20 mouse cellular contexts compared by ENCODE assay signal in genomic region chr17:48256575-48256974, GRCm38 (mm10). TPM values are rescaled to one million over a fixed set of nuclear protein-coding genes. Genes with fewer than 3 reads are reported as not detected.
DNase-seq lines count a peak whose midpoint lies in the region; ATAC-seq and TF ChIP-seq lines count a peak whose summit lies in the region.
"Had no signal": no experiment of that assay in that cellular context is flagged by ENCODE, and none has a peak within 500 bp of the region (broad histone marks: within the 10 kb centered on the region; RNA-seq: fewer than 3 reads in every experiment).

No protein-coding gene starts in this region.

- no peak for TF ChIP-seq CTCF in intestine, postnatal 0 days (IDR thresholded peaks at IDR 0.05; ENCODE audit: low read depth)

- H3K36me3 ChIP-seq in intestine, embryonic 16.5 days (ENCODE audit: control insufficient read depth, insufficient read depth, low read length) = no peaks in the 10 kb centered on the region
- H3K36me3 ChIP-seq in intestine, embryonic 15.5 days = no peaks in the 10 kb centered on the region
- no peaks in the 10 kb centered on the region for H3K36me3 ChIP-seq in intestine, postnatal 0 days (ENCODE audit: control insufficient read depth, insufficient read depth)

- ATAC-seq in intestine, embryonic 16.5 days = peak; percentile 79
- no peak for ATAC-seq in intestine, embryonic 15.5 days
- ATAC-seq in intestine, postnatal 0 days = peak; percentile 59
- ATAC-seq: activated CD4-positive, CD25-positive, alpha-beta regulatory T cell, adult 4 months; CD4-positive, CD25-positive, alpha-beta regulatory T cell, adult 4 months; Patski had no signal

- H3K4me2 ChIP-seq in intestine, embryonic 16.5 days (ENCODE audit: low read depth, low read length) = no peak overlapping the region
- no peak overlapping the region for H3K4me2 ChIP-seq in intestine, embryonic 15.5 days (replicated peaks)
- no peak overlapping the region for H3K4me2 ChIP-seq in intestine, postnatal 0 days (replicated peaks; ENCODE audit: low read depth)

- H3K4me3 ChIP-seq in intestine, embryonic 16.5 days (ENCODE audit: low read length) = no peak overlapping the region
- H3K4me3 ChIP-seq in intestine, embryonic 15.5 days (replicated peaks) = no peak overlapping the region
- H3K4me3 ChIP-seq in intestine, postnatal 0 days (ENCODE audit: low read depth, low read length) = no peak overlapping the region

- no peak overlapping the region for H3K27ac ChIP-seq in intestine, embryonic 16.5 days (ENCODE audit: low read length)
- no peak overlapping the region for H3K27ac ChIP-seq in intestine, embryonic 15.5 days
- H3K27ac ChIP-seq in intestine, postnatal 0 days (ENCODE audit: low read depth, low read length) = no peak overlapping the region

- H3K4me1 ChIP-seq in intestine, embryonic 16.5 days (ENCODE audit: control insufficient read depth, insufficient read depth, low read length) = no peaks in the 10 kb centered on the region
- no peaks in the 10 kb centered on the region for H3K4me1 ChIP-seq in intestine, embryonic 15.5 days (replicated peaks)
- no peaks in the 10 kb centered on the region for H3K4me1 ChIP-seq in intestine, postnatal 0 days (replicated peaks; ENCODE audit: control insufficient read depth, insufficient read depth, low read length)

- H3K9ac ChIP-seq in intestine, embryonic 16.5 days (ENCODE audit: low read depth, low read length) = no peak overlapping the region
- no peak overlapping the region for H3K9ac ChIP-seq in intestine, embryonic 15.5 days
- no peak overlapping the region for H3K9ac ChIP-seq in intestine, postnatal 0 days (ENCODE audit: low read depth, low read length)

- DNase-seq in embryo, embryonic 9.5 days (ENCODE audit: extremely low spot score) = no peak
- DNase-seq: adrenal gland, adult 2 months; adrenal gland, adult 8-10 months; adrenal gland, postnatal 10 days; adrenal gland, postnatal 14 days; adrenal gland, postnatal 25 days; adrenal gland, postnatal 36 days; B cell, adult 2 months; cerebellum, adult 11 months; cerebellum, adult 11-12 months; cerebellum, adult 18-20 months had no signal

- H3K9me3 ChIP-seq in intestine, embryonic 16.5 days (ENCODE audit: control insufficient read depth, low read length) = peaks cover 7% of the 10 kb centered on the region; the same call in 1 of the 2 replicates
- H3K9me3 ChIP-seq in intestine, embryonic 15.5 days = no peaks in the 10 kb centered on the region
- no peaks in the 10 kb centered on the region for H3K9me3 ChIP-seq in intestine, postnatal 0 days (ENCODE audit: control insufficient read depth)

- no peaks in the 10 kb centered on the region for H3K27me3 ChIP-seq in intestine, embryonic 16.5 days (replicated peaks; ENCODE audit: control insufficient read depth, insufficient read depth, low read length)
- H3K27me3 ChIP-seq in intestine, embryonic 15.5 days (replicated peaks) = no peaks in the 10 kb centered on the region
- H3K27me3 ChIP-seq in intestine, postnatal 0 days (replicated peaks; ENCODE audit: control insufficient read depth, insufficient read depth, low read length) = no peaks in the 10 kb centered on the region

RNA-seq across cellular contexts. Expression of gene Treml4, which starts 7.5 kb away (rescaled TPM):
- polyA plus RNA-seq in intestine, embryonic 16.5 days (2015; fragmentation: Nextera tagmentation; extraction: Ambion mirVana) = 4.0 and 5.8 TPM in 2 replicates
- polyA plus RNA-seq in intestine, embryonic 15.5 days (2015; fragmentation: Nextera tagmentation; extraction: Ambion mirVana) = 2.4 and 3.3 TPM in 2 replicates
- 1.4 and 2.2 TPM in 2 replicates for polyA plus RNA-seq in intestine, postnatal 0 days (2015; fragmentation: Nextera tagmentation; extraction: Ambion mirVana)
- polyA plus RNA-seq: brain, embryonic 14.5 days; C2C12; Patski had no signal

RNA-seq across cellular contexts. Expression of gene Trem3, which starts 9.0 kb away (rescaled TPM):
- polyA plus RNA-seq in intestine, embryonic 16.5 days (2015; fragmentation: Nextera tagmentation; extraction: Ambion mirVana) = 0.37 and 0.57 TPM in 2 replicates
- polyA plus RNA-seq in intestine, embryonic 15.5 days (2015; fragmentation: Nextera tagmentation; extraction: Ambion mirVana) = 0.19 and 0.23 TPM in 2 replicates
- not detected in 2 replicates for polyA plus RNA-seq in intestine, postnatal 0 days (2015; fragmentation: Nextera tagmentation; extraction: Ambion mirVana)
- polyA plus RNA-seq: activated CD4-positive, CD25-positive, alpha-beta regulatory T cell, adult 4 months; adrenal gland, adult 2 months; C2C12; CD4-positive, CD25-positive, alpha-beta regulatory T cell, adult 4 months; G1E had no signal

RNA-seq across cellular contexts. Expression of gene Trem1, which starts 24.0 kb away (rescaled TPM):
- polyA plus RNA-seq in intestine, embryonic 16.5 days (2015; fragmentation: Nextera tagmentation; extraction: Ambion mirVana) = 0.56 and 0.72 TPM in 2 replicates
- 0.24 and 0.37 TPM in 2 replicates for polyA plus RNA-seq in intestine, embryonic 15.5 days (2015; fragmentation: Nextera tagmentation; extraction: Ambion mirVana)
- polyA plus RNA-seq in intestine, postnatal 0 days (2015; fragmentation: Nextera tagmentation; extraction: Ambion mirVana) = 0.21 and 0.23 TPM in 2 replicates
- polyA plus RNA-seq: activated CD4-positive, CD25-positive, alpha-beta regulatory T cell, adult 4 months; adrenal gland, adult 2 months; brain, embryonic 14.5 days; C2C12; CD4-positive, CD25-positive, alpha-beta regulatory T cell, adult 4 months; G1E; Patski had no signal

RNA-seq across cellular contexts. Expression of gene Treml2, which starts 42.7 kb away (rescaled TPM):
- 0.27 and 0.37 TPM in 2 replicates for polyA plus RNA-seq in intestine, embryonic 16.5 days (2015; fragmentation: Nextera tagmentation; extraction: Ambion mirVana)
- 0.24 and 0.37 TPM in 2 replicates for polyA plus RNA-seq in intestine, embryonic 15.5 days (2015; fragmentation: Nextera tagmentation; extraction: Ambion mirVana)
- polyA plus RNA-seq in intestine, postnatal 0 days (2015; fragmentation: Nextera tagmentation; extraction: Ambion mirVana) = 0.24 TPM in 1 of 2 replicates, not detected in the other
- polyA plus RNA-seq: C2C12, Patski had no signal

RNA-seq across cellular contexts. Expression of gene B430306N03Rik, which starts 59.4 kb away (rescaled TPM):
- polyA plus RNA-seq in intestine, embryonic 16.5 days (2015; fragmentation: Nextera tagmentation; extraction: Ambion mirVana) = 0.44 and 0.59 TPM in 2 replicates
- polyA plus RNA-seq in intestine, embryonic 15.5 days (2015; fragmentation: Nextera tagmentation; extraction: Ambion mirVana) = 0.28 and 0.45 TPM in 2 replicates
- 0.05 and 0.22 TPM in 2 replicates for polyA plus RNA-seq in intestine, postnatal 0 days (2015; fragmentation: Nextera tagmentation; extraction: Ambion mirVana)
- polyA plus RNA-seq: C2C12 had no signal
